Mouse (Mus musculus) heart, embryonic 11.5 days (tissue): Measurements from ENCODE around the gene Dbx1. TPM values are rescaled to one million over a fixed set of nuclear protein-coding genes. Genes with fewer than 3 reads are reported as not detected.
A peak's percentile ranks its signal among the peaks of the same experiment; 100 is the strongest.

Experiments used
- ATAC-seq: fragments of 200-750 bp; cut with Nextera tagmentation; replicated peaks from 2 replicates; pipeline ENCODE4 v1.8.0; 2017; ENCODE audit warnings: moderate library complexity; ENCODE audit not compliant: insufficient number of reproducible peaks, low FRiP score, low TSS enrichment
- H3K27ac ChIP-seq: fragments of 300-500 bp; sonication (generic); 2 replicates; pipeline ENCODE4 v1.5.1; 2014; ENCODE audit warnings: mild to moderate bottlenecking, low read depth, low read length
- H3K27me3 ChIP-seq: fragments of 300-500 bp; sonication (generic); 2 replicates; pipeline ENCODE4 v1.6.1; 2014; ENCODE audit warnings: mild to moderate bottlenecking, low read length, mixed read lengths; ENCODE audit not compliant: control insufficient read depth, insufficient read depth
- H3K36me3 ChIP-seq: fragments of 300-500 bp; sonication (generic); 2 replicates; pipeline ENCODE4 v1.6.1; 2014; ENCODE audit warnings: mild to moderate bottlenecking, low read length, moderate library complexity, mixed read lengths; ENCODE audit not compliant: control insufficient read depth, insufficient read depth
- H3K4me1 ChIP-seq: fragments of 300-500 bp; sonication (generic); 2 replicates; pipeline ENCODE4 v1.6.1; 2014; ENCODE audit warnings: low read length; ENCODE audit not compliant: control insufficient read depth, insufficient read depth
- H3K4me2 ChIP-seq: fragments of 300-500 bp; sonication (generic); 2 replicates; pipeline ENCODE4 v1.6.1; 2014; ENCODE audit warnings: mild to moderate bottlenecking, moderate library complexity
- H3K4me3 ChIP-seq: fragments of 300-500 bp; sonication (generic); 2 replicates; pipeline ENCODE4 v1.5.1; 2014; ENCODE audit warnings: low read depth, low read length
- H3K9ac ChIP-seq: fragments of 300-500 bp; sonication (generic); 2 replicates; pipeline ENCODE4 v1.6.1; 2014; ENCODE audit warnings: mild to moderate bottlenecking, low read depth, low read length, moderate library complexity
- H3K9me3 ChIP-seq: fragments of 300-500 bp; sonication (generic); replicated peaks from 2 replicates; pipeline ENCODE4 v1.6.1; 2016; ENCODE audit warnings: low read length; ENCODE audit not compliant: control insufficient read depth
- WGBS: fragments of 180-500 bp; shearing (Covaris S2); extraction: QIAGEN DNeasy Blood & Tissue Kit; methylation state at CpG from one replicate; pipeline ENCODE4 v1.1.7; 2014; ENCODE audit not compliant: insufficient replicate concordance; 5-methylcytosine and 5-hydroxymethylcytosine counted together
- polyA plus RNA-seq: library from polyadenylated mRNA; unstranded; fragments of >200 nt; fragmentation: Nextera tagmentation; extraction: Ambion mirVana; gene quantifications from 2 replicates; pipeline ENCODE4 v1.2.1, GENCODE M21; 2014

Dbx1 gene
- polyA plus RNA-seq, 1 experiment from 2014 or later: not detected

DNA sequence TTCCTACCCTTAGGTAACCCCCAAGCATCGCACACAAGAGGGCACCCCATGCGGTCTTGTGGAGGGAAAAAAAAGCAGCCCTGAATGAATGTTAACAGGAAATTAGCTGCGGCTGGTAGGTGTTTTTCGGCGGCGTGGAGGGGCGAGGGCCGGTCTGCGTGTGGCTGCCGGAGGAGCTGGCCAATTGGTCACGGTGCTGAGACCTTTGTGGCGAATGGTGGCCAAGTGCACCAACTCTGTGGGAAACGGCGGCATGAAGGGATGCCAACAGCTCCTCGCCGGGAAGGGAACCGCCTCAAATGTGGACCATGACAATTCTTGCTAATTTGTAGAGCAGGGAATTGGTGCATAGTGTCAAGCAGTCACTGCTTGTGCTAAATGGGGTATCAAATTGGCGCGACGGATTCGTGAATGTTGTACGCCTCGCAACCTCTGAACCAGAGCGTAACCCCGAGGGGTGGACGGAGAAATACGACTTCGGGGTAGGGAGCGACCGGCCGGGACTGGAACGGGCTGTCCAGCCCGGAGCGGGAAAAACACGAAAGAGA lies 1.5 kb downstream of the Dbx1 start:
- no peak for ATAC-seq
- Histone ChIP-seq H3K4me1 (peaks cover 11% of the 10 kb centered on the region), H3K4me3 (no peak overlapping the region; the same call in 1 of the 2 replicates), H3K9ac (no peak overlapping the region), H3K27ac (no peak overlapping the region), H3K27me3 (peaks cover 96% of the 10 kb centered on the region), H3K4me2 (peak overlapping the region; percentile 11; the same call in 1 of the 2 replicates), H3K36me3 (no peaks in the 10 kb centered on the region), H3K9me3 (no peaks in the 10 kb centered on the region)
- WGBS: 1% methylated on average over 35 of the region's 35 CpGs

DNA sequence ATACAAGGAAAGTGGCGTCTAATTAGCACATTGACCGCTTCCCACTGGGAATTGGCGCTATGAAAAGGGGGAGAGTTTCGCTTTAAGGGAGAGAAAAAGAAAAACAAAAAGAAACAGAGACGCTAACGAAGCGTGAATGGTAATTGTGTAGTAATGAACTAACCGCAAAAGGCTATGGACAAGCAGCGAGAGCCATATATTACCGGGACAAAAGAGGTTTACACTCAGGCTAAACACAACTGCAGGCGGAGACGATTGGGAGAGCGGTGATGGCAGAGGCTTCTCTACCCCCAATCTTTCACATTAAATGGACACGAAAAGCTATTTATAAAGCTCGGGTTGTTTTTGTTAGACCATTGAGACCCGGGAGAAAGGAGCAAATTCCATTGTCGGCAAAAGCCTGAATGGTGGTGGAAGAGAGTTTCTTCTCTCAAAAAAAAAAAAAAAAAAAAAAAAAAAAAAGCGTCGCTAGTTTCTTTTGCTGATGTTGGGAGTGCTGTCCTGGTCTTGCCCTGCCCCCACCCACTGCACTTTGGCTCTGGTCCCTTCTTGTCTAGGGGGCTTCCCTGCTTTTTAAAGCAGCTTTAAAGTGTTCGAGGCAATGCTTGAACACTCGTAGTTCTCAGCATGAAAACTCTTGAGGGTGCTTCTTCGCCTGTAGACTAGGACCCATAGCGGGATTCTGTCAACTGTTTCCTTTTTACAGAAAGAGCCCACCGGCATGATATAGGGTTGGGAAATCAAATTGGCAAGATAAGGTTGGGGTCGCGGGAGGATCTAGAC lies 2.2 kb downstream of the Dbx1 start:
- Histone ChIP-seq H3K9me3 (no peaks in the 10 kb centered on the region), H3K4me3 (peak overlapping the region; percentile 42), H3K27me3 (peaks cover 94% of the 10 kb centered on the region), H3K4me2 (peak overlapping the region; percentile 67), H3K4me1 (peaks cover 11% of the 10 kb centered on the region), H3K27ac (no peak overlapping the region), H3K36me3 (no peaks in the 10 kb centered on the region), H3K9ac (no peak overlapping the region)
- WGBS: under 1% methylated on average over 26 of the region's 26 CpGs
- ATAC-seq: no peak

GRCm38 (mm10) chr7:49633375-49633956 lies 3.2 kb downstream of the Dbx1 start:
- Histone ChIP-seq H3K27ac (no peak overlapping the region), H3K27me3 (peaks cover 88% of the 10 kb centered on the region), H3K36me3 (no peaks in the 10 kb centered on the region), H3K9me3 (no peaks in the 10 kb centered on the region), H3K4me3 (peak overlapping the region; percentile 42), H3K9ac (no peak overlapping the region), H3K4me2 (peak overlapping the region; percentile 67), H3K4me1 (peaks cover 11% of the 10 kb centered on the region)
- WGBS: under 1% methylated on average over 33 of the region's 33 CpGs
- ATAC-seq: no peak

- WGBS: 3% methylated on average over 24 of the region's 24 CpGs
Observed at GRCm38 (mm10) chr7:49632391-49632790, 4.3 kb downstream of the Dbx1 start.

GRCm38 (mm10) chr7:49631885-49632284 lies 4.8 kb downstream of the Dbx1 start:
- H3K9ac ChIP-seq: no peak overlapping the region
- no peak overlapping the region for H3K4me3 ChIP-seq
- H3K4me1 ChIP-seq: peaks cover 11% of the 10 kb centered on the region
- peak overlapping the region; percentile 6; the same call in 1 of the 2 replicates for H3K4me2 ChIP-seq
- ATAC-seq: no peak
- 15% methylated on average over 9 of the region's 9 CpGs for WGBS
- H3K9me3 ChIP-seq: no peaks in the 10 kb centered on the region
- H3K27ac ChIP-seq: no peak overlapping the region
- H3K27me3 ChIP-seq: peaks cover 76% of the 10 kb centered on the region
- no peaks in the 10 kb centered on the region for H3K36me3 ChIP-seq

More at GRCm38 (mm10) chr7:49632391-49632790, 4.3 kb downstream of the Dbx1 start:
- Histone ChIP-seq H3K4me1 (peaks cover 11% of the 10 kb centered on the region), H3K27me3 (peaks cover 80% of the 10 kb centered on the region), H3K4me3 (no peak overlapping the region), H3K4me2 (peak overlapping the region; percentile 6; the same call in 1 of the 2 replicates), H3K9ac (no peak overlapping the region), H3K27ac (no peak overlapping the region), H3K9me3 (no peaks in the 10 kb centered on the region), H3K36me3 (no peaks in the 10 kb centered on the region)
- no peak for ATAC-seq

DNA sequence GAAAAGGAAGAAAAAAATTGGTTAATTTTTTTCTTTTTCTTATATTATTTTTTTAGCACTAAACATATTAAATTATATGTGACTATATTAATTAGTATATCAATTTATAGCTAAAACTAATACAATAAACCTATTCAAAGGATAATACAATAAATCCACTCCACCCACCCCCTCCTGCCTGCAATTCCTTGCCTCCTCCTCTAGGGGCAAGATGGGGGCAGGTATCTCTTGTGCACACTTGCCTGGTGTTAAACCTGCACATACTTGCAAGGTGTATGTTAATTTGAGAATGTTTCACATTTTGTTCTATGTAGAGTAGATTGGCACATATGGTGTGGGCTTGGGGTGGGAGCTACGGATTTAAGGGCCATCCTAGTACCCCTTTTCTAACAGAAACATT lies 16.5 kb downstream of the Dbx1 start:
- H3K27me3 ChIP-seq: peaks cover 7% of the 10 kb centered on the region

GRCm38 (mm10) chr7:49617087-49617486 lies 19.6 kb downstream of the Dbx1 start:
- 80% methylated on average over 4 of the region's 4 CpGs for WGBS
- no peaks in the 10 kb centered on the region for H3K4me1 ChIP-seq
- H3K9ac ChIP-seq: no peak overlapping the region

More for the DNA sequence above, 16.5 kb downstream of the Dbx1 start:
- H3K4me3 ChIP-seq: no peak overlapping the region
- no peaks in the 10 kb centered on the region for H3K9me3 ChIP-seq
- no peak overlapping the region for H3K27ac ChIP-seq
- H3K4me2 ChIP-seq: no peak overlapping the region
- no peaks in the 10 kb centered on the region for H3K4me1 ChIP-seq
- no peak for ATAC-seq
- no peak overlapping the region for H3K9ac ChIP-seq
- H3K36me3 ChIP-seq: no peaks in the 10 kb centered on the region
- 54% methylated on average over 1 of the region's 1 CpGs for WGBS

DNA sequence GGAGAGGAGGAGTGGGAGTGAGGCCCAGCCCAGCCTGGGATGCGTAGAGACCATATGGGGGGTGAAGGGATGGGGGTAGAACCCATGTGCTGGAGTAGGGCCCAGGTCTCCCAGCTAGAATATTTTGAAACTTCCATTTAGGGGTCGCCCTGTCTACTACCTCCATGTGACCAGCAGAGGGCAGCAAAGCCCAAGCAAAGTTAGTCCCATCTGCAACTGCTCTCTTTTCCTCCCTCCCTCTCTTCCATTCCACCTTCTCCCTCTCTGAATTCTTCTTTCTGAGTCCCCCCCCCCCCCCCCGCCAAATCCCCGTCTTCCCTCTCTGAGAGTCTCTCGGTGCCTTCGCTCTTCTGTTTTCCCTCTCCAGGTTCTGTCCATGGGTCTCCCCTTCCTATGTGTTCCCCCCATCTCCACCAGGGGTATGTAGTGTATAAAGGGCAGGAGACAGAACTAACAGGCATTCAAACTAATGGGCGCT lies 20.4 kb downstream of the Dbx1 start:
- Histone ChIP-seq H3K9me3 (no peaks in the 10 kb centered on the region), H3K4me2 (peak overlapping the region; percentile 48), H3K4me1 (no peaks in the 10 kb centered on the region), H3K36me3 (no peaks in the 10 kb centered on the region), H3K9ac (no peak overlapping the region), H3K27ac (no peak overlapping the region), H3K27me3 (peaks cover 7% of the 10 kb centered on the region), H3K4me3 (no peak overlapping the region)
- 7% methylated on average over 6 of the region's 7 CpGs for whole genome bisulfite sequencing
- peak; percentile 51; the same call in 1 of the 2 replicates for ATAC-seq

More at GRCm38 (mm10) chr7:49617087-49617486, 19.6 kb downstream of the Dbx1 start:
- Histone ChIP-seq H3K27ac (no peak overlapping the region), H3K9me3 (no peaks in the 10 kb centered on the region), H3K36me3 (no peaks in the 10 kb centered on the region), H3K27me3 (peaks cover 7% of the 10 kb centered on the region), H3K4me3 (no peak overlapping the region), H3K4me2 (no peak overlapping the region)
- ATAC-seq: no peak
